Mouse (Mus musculus): Measurements from ENCODE around the gene Slfn14. TPM values are rescaled to one million over a fixed set of nuclear protein-coding genes. Genes with fewer than 3 reads are reported as not detected.
A peak's percentile ranks its signal among the peaks of the same experiment; 100 is the strongest.

Gene Slfn14
- polyA plus RNA-seq, 1 experiment, result 0.05 TPM

- no peak for TF ChIP-seq CTCF (IDR thresholded peaks at IDR 0.05; ENCODE audit: borderline replicate concordance, extremely low read depth, insufficient read depth, insufficient read length)
- no peak for TF ChIP-seq POLR2A (IDR thresholded peaks at IDR 0.05; ENCODE audit: borderline replicate concordance, extremely low read depth, insufficient read depth, insufficient read length, poor library complexity, severe bottlenecking)
- DNase-seq (ENCODE audit: low read depth), result no peak
These were observed 13.2 kb upstream of the Slfn14 start for GRCm38 (mm10) chr11:83299724-83300123.

- TF ChIP-seq POLR2A (IDR thresholded peaks at IDR 0.05; ENCODE audit: borderline replicate concordance, extremely low read depth, insufficient read depth, insufficient read length, poor library complexity, severe bottlenecking) (peak; percentile 72; the same call in 1 of the 2 replicates), CTCF (IDR thresholded peaks at IDR 0.05; ENCODE audit: borderline replicate concordance, extremely low read depth, insufficient read depth, insufficient read length) (no peak)
- DNase-seq (ENCODE audit: low read depth), result peak; percentile 98
These were observed 12.0 kb upstream of the Slfn14 start, which contains the start of gene Ap2b1 for GRCm38 (mm10) chr11:83298225-83299195. Gene Ap2b1, plus strand, starts transcription at chr11:83299024.

- TF ChIP-seq POLR2A (IDR thresholded peaks at IDR 0.05; ENCODE audit: borderline replicate concordance, extremely low read depth, insufficient read depth, insufficient read length, poor library complexity, severe bottlenecking) (no peak), CTCF (IDR thresholded peaks at IDR 0.05; ENCODE audit: borderline replicate concordance, extremely low read depth, insufficient read depth, insufficient read length) (no peak)
These were observed 11.3 kb upstream of the Slfn14 start for GRCm38 (mm10) chr11:83297816-83298215.

GRCm38 (mm10) chr11:83294133-83294532 is 7.6 kb upstream of the Slfn14 start:
- TF ChIP-seq CTCF (IDR thresholded peaks at IDR 0.05; ENCODE audit: borderline replicate concordance, extremely low read depth, insufficient read depth, insufficient read length) (no peak), POLR2A (IDR thresholded peaks at IDR 0.05; ENCODE audit: borderline replicate concordance, extremely low read depth, insufficient read depth, insufficient read length, poor library complexity, severe bottlenecking) (no peak)
- no peak for DNase-seq (ENCODE audit: low read depth)

More at GRCm38 (mm10) chr11:83297816-83298215, 11.3 kb upstream of the Slfn14 start:
- DNase-seq (ENCODE audit: low read depth), result no peak

GRCm38 (mm10) chr11:83293182-83293581 is 6.7 kb upstream of the Slfn14 start:
- no peak for TF ChIP-seq POLR2A (IDR thresholded peaks at IDR 0.05; ENCODE audit: borderline replicate concordance, extremely low read depth, insufficient read depth, insufficient read length, poor library complexity, severe bottlenecking)
- TF ChIP-seq CTCF (IDR thresholded peaks at IDR 0.05; ENCODE audit: borderline replicate concordance, extremely low read depth, insufficient read depth, insufficient read length), result no peak
- no peak for DNase-seq (ENCODE audit: low read depth)

GRCm38 (mm10) chr11:83292251-83292587 is 5.7 kb upstream of the Slfn14 start:
- no peak for TF ChIP-seq CTCF (IDR thresholded peaks at IDR 0.05; ENCODE audit: borderline replicate concordance, extremely low read depth, insufficient read depth, insufficient read length)
- no peak for TF ChIP-seq POLR2A (IDR thresholded peaks at IDR 0.05; ENCODE audit: borderline replicate concordance, extremely low read depth, insufficient read depth, insufficient read length, poor library complexity, severe bottlenecking)
- DNase-seq (ENCODE audit: low read depth), result no peak

GRCm38 (mm10) chr11:83291375-83292250 is 5.1 kb upstream of the Slfn14 start:
- peak; percentile 99 for DNase-seq (ENCODE audit: low read depth)
- TF ChIP-seq CTCF (IDR thresholded peaks at IDR 0.05; ENCODE audit: borderline replicate concordance, extremely low read depth, insufficient read depth, insufficient read length), result no peak
- TF ChIP-seq POLR2A (IDR thresholded peaks at IDR 0.05; ENCODE audit: borderline replicate concordance, extremely low read depth, insufficient read depth, insufficient read length, poor library complexity, severe bottlenecking), result peak; percentile 67; the same call in 1 of the 2 replicates

GRCm38 (mm10) chr11:83289633-83290032 is 3.1 kb upstream of the Slfn14 start:
- TF ChIP-seq CTCF (IDR thresholded peaks at IDR 0.05; ENCODE audit: borderline replicate concordance, extremely low read depth, insufficient read depth, insufficient read length), result no peak
- TF ChIP-seq POLR2A (IDR thresholded peaks at IDR 0.05; ENCODE audit: borderline replicate concordance, extremely low read depth, insufficient read depth, insufficient read length, poor library complexity, severe bottlenecking), result no peak
- no peak for DNase-seq (ENCODE audit: low read depth)

- no peak for TF ChIP-seq CTCF (IDR thresholded peaks at IDR 0.05; ENCODE audit: borderline replicate concordance, extremely low read depth, insufficient read depth, insufficient read length)
- no peak for TF ChIP-seq POLR2A (IDR thresholded peaks at IDR 0.05; ENCODE audit: borderline replicate concordance, extremely low read depth, insufficient read depth, insufficient read length, poor library complexity, severe bottlenecking)
- no peak for DNase-seq (ENCODE audit: low read depth)
These were observed 2.5 kb upstream of the Slfn14 start for GRCm38 (mm10) chr11:83289036-83289435.

- TF ChIP-seq POLR2A (IDR thresholded peaks at IDR 0.05; ENCODE audit: borderline replicate concordance, extremely low read depth, insufficient read depth, insufficient read length, poor library complexity, severe bottlenecking) (no peak), CTCF (IDR thresholded peaks at IDR 0.05; ENCODE audit: borderline replicate concordance, extremely low read depth, insufficient read depth, insufficient read length) (no peak)
- DNase-seq (ENCODE audit: low read depth), result no peak
These were observed 899 bp downstream of the Slfn14 start for GRCm38 (mm10) chr11:83285627-83286026.

- TF ChIP-seq CTCF (IDR thresholded peaks at IDR 0.05; ENCODE audit: borderline replicate concordance, extremely low read depth, insufficient read depth, insufficient read length) (no peak), POLR2A (IDR thresholded peaks at IDR 0.05; ENCODE audit: borderline replicate concordance, extremely low read depth, insufficient read depth, insufficient read length, poor library complexity, severe bottlenecking) (no peak)
- no peak for DNase-seq (ENCODE audit: low read depth)
These were observed 4.4 kb downstream of the Slfn14 start for GRCm38 (mm10) chr11:83282084-83282483.

All from brain, embryonic 14.5 days (tissue).